Mouse (Mus musculus): Measurements from ENCODE around the gene Thap8.

- TF ChIP-seq POLR2A (IDR thresholded peaks at IDR 0.05; ENCODE audit: borderline replicate concordance, extremely low read depth, low read depth, low read length), result no peak
- TF ChIP-seq CTCF (IDR thresholded peaks at IDR 0.05; ENCODE audit: insufficient read depth, low read length), result no peak
These were observed 1.6 kb downstream of the Thap8 start for GRCm38 (mm10) chr7:30281522-30281921.
